Mouse (Mus musculus): ENCODE data around the gene 3110082I17Rik. TPM values are rescaled to one million over a fixed set of nuclear protein-coding genes. Genes with fewer than 3 reads are reported as not detected.

The 3110082I17Rik gene
- total and polyA plus RNA-seq, 3 experiments = 41.2 to 100.0 (median 46.9) TPM

- H3K9me3 ChIP-seq (replicated peaks; ENCODE audit: low read length) = no peaks in the 10 kb centered on the region
- H3K4me3 ChIP-seq (replicated peaks in 1 of 3; ENCODE audit: low read depth in 2 of 3, low read length in 2 of 3, poor library complexity in 1 of 3) = no peak within 1 kb of the TSS
- H3K27ac ChIP-seq (ENCODE audit: insufficient read depth, low read depth) = no peak within 1 kb of the TSS
- in situ Hi-C loops (cut with MboI; ENCODE audit: low pct_ligation_motif_present, low pct_unique_long_range_greater_than_20kb, low sequenced_read_pairs) (no loop called here), dilution Hi-C loops (cut with MboI; ENCODE audit: extremely low pct_ligation_motif_present, extremely low pct_unique_long_range_greater_than_20kb, low sequenced_read_pairs) (no loop called here)
- no peak within 1 kb of the TSS for H3K4me2 ChIP-seq (ENCODE audit: insufficient read depth, low read depth, poor library complexity, severe bottlenecking)
- H3K9ac ChIP-seq (ENCODE audit: insufficient read depth, low read depth) = no peak within 1 kb of the TSS
- no peaks in the 10 kb centered on the region for H3K79me2 ChIP-seq (replicated peaks; ENCODE audit: control insufficient read depth, extremely low read depth, insufficient read depth, poor library complexity, severe bottlenecking)
- TF ChIP-seq GABPA (IDR thresholded peaks at IDR 0.05; ENCODE audit: insufficient replicate concordance, low read depth, low read length) (no peak), ETS1 (conservative IDR thresholded peaks at IDR 0.05; ENCODE audit: low read depth, low read length) (no peak), MAX (IDR thresholded peaks at IDR 0.05; ENCODE audit: low read length) (no peak), EP300 (IDR thresholded peaks at IDR 0.05; ENCODE audit: low read length) (no peak), UBTF (IDR thresholded peaks at IDR 0.05; ENCODE audit: low read depth, low read length) (no peak), NRF1 (IDR thresholded peaks at IDR 0.05; ENCODE audit: low read depth, low read length) (no peak), CHD1 (IDR thresholded peaks at IDR 0.05; ENCODE audit: low read depth, low read length) (no peak), JUN (IDR thresholded peaks at IDR 0.05; ENCODE audit: insufficient read depth, low read depth, low read length) (no peak), E2F4 (IDR thresholded peaks at IDR 0.05; ENCODE audit: insufficient replicate concordance, low read depth, low read length) (no peak), SMC3 (IDR thresholded peaks at IDR 0.05; ENCODE audit: low read depth, low read length) (no peak), NELFE (IDR thresholded peaks at IDR 0.05; ENCODE audit: low read depth, low read length) (no peak)
- peaks cover 0 to 33% of the 10 kb centered on the region in 2 experiments for H3K36me3 ChIP-seq (replicated peaks in 1 of 2; ENCODE audit: control insufficient read depth in 1 of 2, insufficient read depth in 1 of 2, low read length in 1 of 2)
- H3K4me1 ChIP-seq (ENCODE audit: control insufficient read depth in 1 of 2, insufficient read depth in 2 of 2) = peaks cover 4 to 17% of the 10 kb centered on the region in 2 experiments
- DNase-seq (ENCODE audit: extremely low read depth) = no peak
- no peaks in the 10 kb centered on the region for H3K27me3 ChIP-seq (replicated peaks)
Observed at GRCm38 (mm10) chr5:139377468-139378270, 82.7 kb downstream of the 3110082I17Rik start, which contains the start of gene Gpr146. Gene Gpr146 (plus strand): TSS chr5:139377697.

DNA sequence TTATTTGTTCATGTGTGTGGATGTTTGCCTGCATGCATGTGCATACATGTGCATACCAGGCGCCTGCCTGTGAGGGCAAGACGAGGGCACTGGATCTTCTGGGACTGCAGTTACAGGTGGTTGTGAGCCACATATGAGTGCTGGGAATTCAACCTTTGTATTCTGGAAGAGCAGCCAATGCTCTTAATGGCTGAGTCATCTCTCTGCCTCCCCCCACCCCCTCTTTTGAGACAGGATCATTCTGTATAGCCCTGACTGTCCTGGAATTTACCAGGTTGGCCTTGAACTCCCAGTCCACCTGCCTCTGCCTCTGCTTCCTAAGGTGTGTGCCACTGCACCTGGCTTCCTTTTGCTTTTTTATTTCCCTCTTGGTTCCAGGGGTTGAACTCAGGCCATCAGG, 85.5 kb downstream of the 3110082I17Rik start:
- Histone ChIP-seq H3K4me3 (replicated peaks in 1 of 3; ENCODE audit: low read depth in 2 of 3, low read length in 2 of 3, poor library complexity in 1 of 3) (no peak overlapping the region), H3K4me1 (ENCODE audit: control insufficient read depth in 1 of 2, insufficient read depth in 2 of 2) (peaks cover 7% of the 10 kb centered on the region in 2 experiments; a peak in 3 of 4 replicates), H3K36me3 (replicated peaks in 1 of 2; ENCODE audit: control insufficient read depth in 1 of 2, insufficient read depth in 1 of 2, low read length in 1 of 2) (peaks cover 0 to 33% of the 10 kb centered on the region in 2 experiments), H3K27me3 (replicated peaks) (no peaks in the 10 kb centered on the region), H3K9me3 (replicated peaks; ENCODE audit: low read length) (no peaks in the 10 kb centered on the region), H3K79me2 (replicated peaks; ENCODE audit: control insufficient read depth, extremely low read depth, insufficient read depth, poor library complexity, severe bottlenecking) (no peaks in the 10 kb centered on the region), H3K9ac (ENCODE audit: insufficient read depth, low read depth) (no peak overlapping the region), H3K27ac (ENCODE audit: insufficient read depth, low read depth) (no peak overlapping the region), H3K4me2 (ENCODE audit: insufficient read depth, low read depth, poor library complexity, severe bottlenecking) (no peak overlapping the region)
- no peak for DNase-seq (ENCODE audit: extremely low read depth)
- no peak for TF ChIP-seq TBP (conservative IDR thresholded peaks at IDR 0.05; ENCODE audit: low read depth, low read length)
- TF ChIP-seq HCFC1 (IDR thresholded peaks at IDR 0.05; ENCODE audit: low read depth, low read length) = no peak
- no peak for TF ChIP-seq GABPA (IDR thresholded peaks at IDR 0.05; ENCODE audit: insufficient replicate concordance, low read depth, low read length)
- TF ChIP-seq CHD1 (IDR thresholded peaks at IDR 0.05; ENCODE audit: low read depth, low read length) = no peak
- no peak for TF ChIP-seq ZNF384 (IDR thresholded peaks at IDR 0.05; ENCODE audit: low read depth, low read length)
- no peak for TF ChIP-seq SIN3A (IDR thresholded peaks at IDR 0.05; ENCODE audit: low read length)
- TF ChIP-seq MEF2A (IDR thresholded peaks at IDR 0.05; ENCODE audit: borderline replicate concordance, low read depth, low read length) = no peak
- TF ChIP-seq ZC3H11A (IDR thresholded peaks at IDR 0.05; ENCODE audit: low read depth, low read length) = no peak
- no peak for TF ChIP-seq MYC (IDR thresholded peaks at IDR 0.05; ENCODE audit: low read depth, low read length)
- TF ChIP-seq RAD21 (IDR thresholded peaks at IDR 0.05; ENCODE audit: low read depth, low read length) = no peak
- TF ChIP-seq MAX (IDR thresholded peaks at IDR 0.05; ENCODE audit: low read length) = no peak
- TF ChIP-seq NRF1 (IDR thresholded peaks at IDR 0.05; ENCODE audit: low read depth, low read length) = no peak
- no peak for TF ChIP-seq BHLHE40 (IDR thresholded peaks at IDR 0.05; ENCODE audit: low read depth, low read length)
- TF ChIP-seq ZKSCAN1 (IDR thresholded peaks at IDR 0.05; ENCODE audit: borderline replicate concordance, low read depth, low read length) = no peak
- TF ChIP-seq NELFE (IDR thresholded peaks at IDR 0.05; ENCODE audit: low read depth, low read length) = no peak
- dilution Hi-C loops (cut with MboI; ENCODE audit: extremely low pct_ligation_motif_present, extremely low pct_unique_long_range_greater_than_20kb, low sequenced_read_pairs) = no loop called here
- in situ Hi-C loops (cut with MboI; ENCODE audit: low pct_ligation_motif_present, low pct_unique_long_range_greater_than_20kb, low sequenced_read_pairs) = loop anchor here (25.0 kb wide), 1 partner anchor 87 kb away; the partner anchor contains the start of gene 3110082I17Rik

All from CH12.LX (cell line).